Mouse (Mus musculus): ENCODE results near the gene Capn15. TPM values are rescaled to one million over a fixed set of nuclear protein-coding genes. Genes with fewer than 3 reads are reported as not detected.

The Capn15 gene
- polyA plus RNA-seq, 1 experiment = 75.2 TPM

DNA sequence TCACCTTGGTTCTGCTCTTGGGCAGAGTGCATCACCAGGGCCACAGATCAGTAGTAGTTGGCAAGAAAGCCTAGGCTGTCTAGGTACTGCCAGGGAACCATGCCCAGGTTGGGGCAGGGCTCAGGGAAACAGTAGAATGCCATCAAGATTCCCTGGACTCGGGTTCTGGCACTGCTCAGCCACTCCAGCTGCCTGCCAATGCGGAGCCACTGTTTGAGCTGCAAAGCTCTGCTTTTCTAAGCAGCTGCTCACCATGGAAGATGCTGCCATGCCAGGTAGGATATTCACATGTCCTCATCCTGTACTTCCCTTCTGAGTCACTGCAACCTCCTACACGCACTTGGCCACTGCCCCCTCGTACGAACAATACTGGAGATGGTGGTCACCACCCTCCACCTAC, 4.7 kb downstream of the Capn15 start:
- Histone ChIP-seq H3K27ac (ENCODE audit: insufficient read depth, low read depth, low read length) (peak overlapping the region; percentile 83), H3K4me3 (ENCODE audit: low read depth, low read length) (no peak overlapping the region), H3K27me3 (ENCODE audit: control insufficient read depth, insufficient read depth, low read length) (no peaks in the 10 kb centered on the region), H3K4me1 (ENCODE audit: control insufficient read depth, insufficient read depth, insufficient read length, low read length) (peaks cover 43% of the 10 kb centered on the region), H3K36me3 (ENCODE audit: control insufficient read depth, insufficient read depth, low read length) (no peaks in the 10 kb centered on the region)
- TF ChIP-seq CTCF (IDR thresholded peaks at IDR 0.05; ENCODE audit: extremely low read depth, insufficient read length, insufficient replicate concordance, low read depth, low read length) = no peak
- WGBS = 54% methylated on average over 5 of the region's 5 CpGs

GRCm38 (mm10) chr17:25979829-25980738, 5.5 kb downstream of the Capn15 start:
- peak overlapping the region; percentile 91 for H3K27ac ChIP-seq (ENCODE audit: insufficient read depth, low read depth, low read length)
- peak overlapping the region; percentile 23; the same call in 1 of the 2 replicates for H3K4me3 ChIP-seq (ENCODE audit: low read depth, low read length)
- no peaks in the 10 kb centered on the region for H3K27me3 ChIP-seq (ENCODE audit: control insufficient read depth, insufficient read depth, low read length)
- H3K36me3 ChIP-seq (ENCODE audit: control insufficient read depth, insufficient read depth, low read length) = no peaks in the 10 kb centered on the region
- 63% methylated on average over 5 of the region's 5 CpGs for WGBS
- TF ChIP-seq POLR2A (IDR thresholded peaks at IDR 0.05; ENCODE audit: low read depth, low read length) (no peak), CTCF (IDR thresholded peaks at IDR 0.05; ENCODE audit: extremely low read depth, insufficient read length, insufficient replicate concordance, low read depth, low read length) (no peak)
- H3K4me1 ChIP-seq (ENCODE audit: control insufficient read depth, insufficient read depth, insufficient read length, low read length) = peaks cover 43% of the 10 kb centered on the region

- 70% methylated on average over 4 of the region's 4 CpGs for WGBS
- TF ChIP-seq CTCF (IDR thresholded peaks at IDR 0.05; ENCODE audit: extremely low read depth, insufficient read length, insufficient replicate concordance, low read depth, low read length) (no peak), POLR2A (IDR thresholded peaks at IDR 0.05; ENCODE audit: low read depth, low read length) (no peak)
- Histone ChIP-seq H3K27me3 (ENCODE audit: control insufficient read depth, insufficient read depth, low read length) (no peaks in the 10 kb centered on the region), H3K4me3 (ENCODE audit: low read depth, low read length) (no peak overlapping the region), H3K36me3 (ENCODE audit: control insufficient read depth, insufficient read depth, low read length) (peaks cover 2% of the 10 kb centered on the region; the same call in 1 of the 2 replicates), H3K4me1 (ENCODE audit: control insufficient read depth, insufficient read depth, insufficient read length, low read length) (peaks cover 13% of the 10 kb centered on the region; the same call in 1 of the 2 replicates), H3K27ac (ENCODE audit: insufficient read depth, low read depth, low read length) (peak overlapping the region; percentile 35; the same call in 1 of the 2 replicates)
These were observed 14.5 kb downstream of the Capn15 start for GRCm38 (mm10) chr17:25970954-25971707.

- Histone ChIP-seq H3K4me3 (ENCODE audit: low read depth, low read length) (no peak overlapping the region), H3K27ac (ENCODE audit: insufficient read depth, low read depth, low read length) (peak overlapping the region; percentile 7; the same call in 1 of the 2 replicates), H3K4me1 (ENCODE audit: control insufficient read depth, insufficient read depth, insufficient read length, low read length) (peaks cover 13% of the 10 kb centered on the region; the same call in 1 of the 2 replicates), H3K27me3 (ENCODE audit: control insufficient read depth, insufficient read depth, low read length) (no peaks in the 10 kb centered on the region), H3K36me3 (ENCODE audit: control insufficient read depth, insufficient read depth, low read length) (peaks cover 3% of the 10 kb centered on the region; the same call in 1 of the 2 replicates)
- 87% methylated on average over 9 of the region's 9 CpGs for WGBS
- TF ChIP-seq POLR2A (IDR thresholded peaks at IDR 0.05; ENCODE audit: low read depth, low read length) (no peak), CTCF (IDR thresholded peaks at IDR 0.05; ENCODE audit: extremely low read depth, insufficient read length, insufficient replicate concordance, low read depth, low read length) (no peak)
These were observed 15.1 kb downstream of the Capn15 start for GRCm38 (mm10) chr17:25970448-25970847.

DNA sequence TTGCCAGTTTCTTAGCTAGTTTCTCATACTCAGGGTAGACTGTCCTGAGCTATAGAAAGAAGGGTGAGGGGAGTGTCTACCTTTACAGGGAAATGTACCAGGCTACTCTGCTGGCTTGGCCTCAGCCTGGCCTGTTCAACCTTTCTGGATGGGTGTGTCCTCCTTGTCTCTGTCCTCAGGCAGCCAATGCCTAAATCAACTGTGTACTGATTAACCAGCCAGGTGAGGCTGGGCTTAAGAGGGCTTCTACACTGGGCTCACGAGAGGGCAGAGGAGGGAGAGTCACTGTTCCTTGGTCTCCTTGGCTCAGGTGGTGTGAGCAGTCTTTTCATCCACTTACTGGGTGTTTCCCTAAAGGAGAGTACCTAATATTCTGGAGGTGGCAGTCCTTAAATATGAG, 17.4 kb downstream of the Capn15 start:
- Histone ChIP-seq H3K4me3 (ENCODE audit: low read depth, low read length) (no peak overlapping the region), H3K27ac (ENCODE audit: insufficient read depth, low read depth, low read length) (peak overlapping the region; percentile 31; the same call in 1 of the 2 replicates), H3K27me3 (ENCODE audit: control insufficient read depth, insufficient read depth, low read length) (no peaks in the 10 kb centered on the region), H3K4me1 (ENCODE audit: control insufficient read depth, insufficient read depth, insufficient read length, low read length) (peaks cover 13% of the 10 kb centered on the region; the same call in 1 of the 2 replicates), H3K36me3 (ENCODE audit: control insufficient read depth, insufficient read depth, low read length) (peaks cover 15% of the 10 kb centered on the region)
- WGBS = 32% methylated on average over 1 of the region's 1 CpGs
- TF ChIP-seq POLR2A (IDR thresholded peaks at IDR 0.05; ENCODE audit: low read depth, low read length) = no peak; the same call in 1 of the 2 replicates
- TF ChIP-seq CTCF (IDR thresholded peaks at IDR 0.05; ENCODE audit: extremely low read depth, insufficient read length, insufficient replicate concordance, low read depth, low read length) = no peak

GRCm38 (mm10) chr17:25967652-25968051, 17.9 kb downstream of the Capn15 start:
- Histone ChIP-seq H3K27ac (ENCODE audit: insufficient read depth, low read depth, low read length) (no peak overlapping the region), H3K36me3 (ENCODE audit: control insufficient read depth, insufficient read depth, low read length) (peaks cover 15% of the 10 kb centered on the region), H3K27me3 (ENCODE audit: control insufficient read depth, insufficient read depth, low read length) (no peaks in the 10 kb centered on the region), H3K4me3 (ENCODE audit: low read depth, low read length) (no peak overlapping the region), H3K4me1 (ENCODE audit: control insufficient read depth, insufficient read depth, insufficient read length, low read length) (peaks cover 13% of the 10 kb centered on the region; the same call in 1 of the 2 replicates)
- WGBS = 19% methylated on average over 3 of the region's 3 CpGs
- TF ChIP-seq POLR2A (IDR thresholded peaks at IDR 0.05; ENCODE audit: low read depth, low read length) = no peak
- no peak for TF ChIP-seq CTCF (IDR thresholded peaks at IDR 0.05; ENCODE audit: extremely low read depth, insufficient read length, insufficient replicate concordance, low read depth, low read length)

Measured in small intestine, adult 2 months (tissue).